Comparison of ENCODE assay signal across 8 mouse cellular contexts in the genomic region with DNA sequence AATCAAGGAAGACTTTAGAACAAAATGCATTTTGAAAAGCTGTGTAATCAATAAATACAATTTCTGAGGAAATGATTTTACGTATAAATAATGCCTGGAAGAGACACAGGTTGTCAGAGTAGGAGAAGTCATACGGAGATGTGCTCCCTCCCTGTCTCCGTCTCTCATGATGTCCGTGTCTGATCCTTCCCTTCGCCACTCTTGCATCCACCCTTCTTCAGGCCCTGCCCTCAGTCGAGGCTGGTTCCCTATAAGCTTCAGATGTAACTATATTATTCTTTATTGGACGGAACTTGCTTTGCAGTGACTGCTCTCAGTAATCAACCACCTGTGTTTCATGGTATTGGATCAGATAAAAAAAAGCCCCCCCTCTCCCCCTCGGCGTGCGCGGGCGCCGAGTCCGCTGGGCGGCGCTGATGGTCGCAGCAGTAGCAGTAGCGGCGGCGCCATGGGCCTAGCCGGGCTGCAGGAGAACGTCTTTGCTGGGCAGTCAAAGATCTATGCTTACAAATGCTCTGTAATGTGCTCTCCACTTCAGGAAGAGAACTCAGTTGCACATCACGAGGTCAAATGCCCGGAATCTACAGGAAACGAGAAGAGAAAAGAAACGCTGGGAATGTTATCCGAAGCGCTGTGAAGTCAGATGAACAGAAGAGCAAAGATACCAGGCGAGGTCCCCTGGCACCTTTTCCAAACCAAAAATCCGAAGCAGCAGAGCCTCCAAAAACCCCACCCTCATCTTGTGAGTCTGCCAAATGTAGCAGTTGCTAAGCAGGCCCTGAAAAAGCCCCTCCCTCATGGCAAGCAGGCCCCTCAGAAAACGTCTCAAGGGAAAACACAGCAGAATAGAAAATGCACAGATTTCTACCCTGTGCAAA. TPM values are rescaled to one million over a fixed set of nuclear protein-coding genes. Genes with fewer than 3 reads are reported as not detected.
A peak's percentile ranks its signal among the peaks of the same experiment; 100 is the strongest.
DNase-seq lines count a peak whose midpoint lies in the region; ATAC-seq and TF ChIP-seq lines count a peak whose summit lies in the region.

No protein-coding gene starts in this region.

- no peak for TF ChIP-seq POLR2A in testis, adult 2 months (IDR thresholded peaks at IDR 0.05; ENCODE audit: control insufficient read depth, low read depth, low read length)

- peak overlapping the region; percentile 54 for H3K4me2 ChIP-seq in forebrain, postnatal 0 days (ENCODE audit: low read depth)
- H3K4me2 ChIP-seq in kidney, embryonic 16.5 days (replicated peaks; ENCODE audit: low read depth, low read length) = peak overlapping the region; percentile 51

- no peak overlapping the region for H3K27ac ChIP-seq in testis, adult 2 months (ENCODE audit: control insufficient read depth, insufficient read depth, low read depth, low read length)
- peak overlapping the region; percentile 80 for H3K27ac ChIP-seq in forebrain, postnatal 0 days (ENCODE audit: low read depth, low read length)
- no peak overlapping the region for H3K27ac ChIP-seq in kidney, embryonic 16.5 days (ENCODE audit: low read length)

- WGBS in forebrain, postnatal 0 days = 3% methylated on average over 31 of the region's 31 CpGs
- WGBS in kidney, embryonic 16.5 days = 8% methylated on average over 31 of the region's 31 CpGs

- no peak for DNase-seq in testis, postnatal 14 days (ENCODE audit: low spot score)
- peak; percentile 48 for DNase-seq in cerebellum, adult 9-10 months
- DNase-seq in forebrain, postnatal 0 days = peak; percentile 83
- DNase-seq in lung, postnatal 14 days = peak; percentile 36
- peak; percentile 16 for DNase-seq in right cerebral cortex, postnatal 25 days
- DNase-seq in ovary, postnatal 14 days (ENCODE audit: low spot score) = no peak

- ATAC-seq in forebrain, postnatal 0 days = peak; percentile 95
- ATAC-seq in kidney, embryonic 16.5 days (ENCODE audit: low FRiP score, low TSS enrichment) = no peak

- H3K4me3 ChIP-seq in testis, adult 2 months (ENCODE audit: control insufficient read depth, low read depth, low read length) = peak overlapping the region; percentile 69
- H3K4me3 ChIP-seq in forebrain, postnatal 0 days (ENCODE audit: low read depth, low read length) = peak overlapping the region; percentile 22
- peak overlapping the region; percentile 24 for H3K4me3 ChIP-seq in kidney, embryonic 16.5 days (ENCODE audit: low read length)

- peak overlapping the region; percentile 52 for H3K9ac ChIP-seq in forebrain, postnatal 0 days
- peak overlapping the region; percentile 46 for H3K9ac ChIP-seq in kidney, embryonic 16.5 days (replicated peaks; ENCODE audit: low read length)

- peaks cover 10% of the 10 kb centered on the region for H3K4me1 ChIP-seq in testis, adult 2 months (ENCODE audit: control insufficient read depth, insufficient read depth, low read length)
- peaks cover 6% of the 10 kb centered on the region; the same call in 1 of the 2 replicates for H3K4me1 ChIP-seq in forebrain, postnatal 0 days (ENCODE audit: insufficient read depth)
- peaks cover 5% of the 10 kb centered on the region; the same call in 1 of the 2 replicates for H3K4me1 ChIP-seq in kidney, embryonic 16.5 days (ENCODE audit: insufficient read depth, low read length)

- TF ChIP-seq CTCF in testis, adult 2 months (IDR thresholded peaks at IDR 0.05; ENCODE audit: control insufficient read depth, insufficient read depth, insufficient replicate concordance, low read depth, low read length) = no peak
- peak; percentile 79 for TF ChIP-seq CTCF in forebrain, postnatal 0 days (IDR thresholded peaks at IDR 0.05; ENCODE audit: low read depth)

- H3K27me3 ChIP-seq in testis, adult 2 months (ENCODE audit: control insufficient read depth, insufficient read depth, low read length) = no peaks in the 10 kb centered on the region
- H3K27me3 ChIP-seq in forebrain, postnatal 0 days (ENCODE audit: insufficient read depth, low read length) = no peaks in the 10 kb centered on the region
- no peaks in the 10 kb centered on the region for H3K27me3 ChIP-seq in kidney, embryonic 16.5 days (ENCODE audit: insufficient read depth, low read length)

- H3K36me3 ChIP-seq in testis, adult 2 months (ENCODE audit: control insufficient read depth, insufficient read depth, low read length) = no peaks in the 10 kb centered on the region
- H3K36me3 ChIP-seq in forebrain, postnatal 0 days (ENCODE audit: insufficient read depth) = no peaks in the 10 kb centered on the region
- H3K36me3 ChIP-seq in kidney, embryonic 16.5 days (ENCODE audit: insufficient read depth, low read length) = no peaks in the 10 kb centered on the region

- H3K9me3 ChIP-seq in forebrain, postnatal 0 days (ENCODE audit: low read length) = no peaks in the 10 kb centered on the region
- no peaks in the 10 kb centered on the region for H3K9me3 ChIP-seq in kidney, embryonic 16.5 days (ENCODE audit: low read length)

RNA-seq across cellular contexts. Expression of a gene that starts 19.8 kb away (rescaled TPM):
- polyA plus RNA-seq in testis, adult 2 months (2012; rRNA removed) = 1.7 and 3.5 TPM in 2 replicates
- 2.6 and 5.4 TPM in 2 replicates for total RNA-seq in forebrain, postnatal 0 days (2014; rRNA removed)
- polyA plus RNA-seq in forebrain, postnatal 0 days (2015; fragmentation: Nextera tagmentation; extraction: Ambion mirVana) = 1.5 and 2.4 TPM in 2 replicates
- polyA plus RNA-seq in kidney, embryonic 16.5 days (2015; fragmentation: Nextera tagmentation; extraction: Ambion mirVana) = 7.8 and 9.6 TPM in 2 replicates

RNA-seq across cellular contexts. Expression of a gene that starts 20.7 kb away (rescaled TPM):
- polyA plus RNA-seq in testis, adult 2 months (2012; rRNA removed) = 0.07 and 0.11 TPM in 2 replicates
- total RNA-seq in forebrain, postnatal 0 days (2014; rRNA removed) = 1.3 and 2.2 TPM in 2 replicates
- polyA plus RNA-seq in forebrain, postnatal 0 days (2015; fragmentation: Nextera tagmentation; extraction: Ambion mirVana) = 0.93 and 1.3 TPM in 2 replicates
- polyA plus RNA-seq in kidney, embryonic 16.5 days (2015; fragmentation: Nextera tagmentation; extraction: Ambion mirVana) = 18.1 and 18.2 TPM in 2 replicates

RNA-seq across cellular contexts. Expression of a gene that starts 49.7 kb away (rescaled TPM):
- 0.19 TPM in 1 of 2 replicates, not detected in the other for polyA plus RNA-seq in testis, adult 2 months (2012; rRNA removed)
- total RNA-seq in forebrain, postnatal 0 days (2014; rRNA removed) = 0.23 and 0.29 TPM in 2 replicates
- polyA plus RNA-seq in forebrain, postnatal 0 days (2015; fragmentation: Nextera tagmentation; extraction: Ambion mirVana) = 0.06 and 0.27 TPM in 2 replicates
- polyA plus RNA-seq in kidney, embryonic 16.5 days (2015; fragmentation: Nextera tagmentation; extraction: Ambion mirVana) = 0.40 and 0.61 TPM in 2 replicates

Comparison
In these comparisons a context has a peak if more than half of its experiments do, and no peak if none do; other contexts are left out.
1. DNase-seq: peak in cerebellum, adult 9-10 months (single experiment), forebrain, postnatal 0 days (single experiment), lung, postnatal 14 days (single experiment) and right cerebral cortex, postnatal 25 days (single experiment); none in testis, postnatal 14 days (single experiment) and ovary, postnatal 14 days (single experiment).
2. Peak in every context shown above with its lines, with median percentiles within 50 percentile points of each other: H3K4me3 ChIP-seq.